Mouse (Mus musculus): ENCODE data around the gene Zfand2a. TPM values are rescaled to one million over a fixed set of nuclear protein-coding genes. Genes with fewer than 3 reads are reported as not detected.

Gene Zfand2a
- 10 to 100 TPM in 1 of 3 experiments, 1 to 10 TPM in 2; 8.1 to 10.3 (median 9.2) TPM for polyA plus RNA-seq (2017; shearing (Covaris generic))

DNA sequence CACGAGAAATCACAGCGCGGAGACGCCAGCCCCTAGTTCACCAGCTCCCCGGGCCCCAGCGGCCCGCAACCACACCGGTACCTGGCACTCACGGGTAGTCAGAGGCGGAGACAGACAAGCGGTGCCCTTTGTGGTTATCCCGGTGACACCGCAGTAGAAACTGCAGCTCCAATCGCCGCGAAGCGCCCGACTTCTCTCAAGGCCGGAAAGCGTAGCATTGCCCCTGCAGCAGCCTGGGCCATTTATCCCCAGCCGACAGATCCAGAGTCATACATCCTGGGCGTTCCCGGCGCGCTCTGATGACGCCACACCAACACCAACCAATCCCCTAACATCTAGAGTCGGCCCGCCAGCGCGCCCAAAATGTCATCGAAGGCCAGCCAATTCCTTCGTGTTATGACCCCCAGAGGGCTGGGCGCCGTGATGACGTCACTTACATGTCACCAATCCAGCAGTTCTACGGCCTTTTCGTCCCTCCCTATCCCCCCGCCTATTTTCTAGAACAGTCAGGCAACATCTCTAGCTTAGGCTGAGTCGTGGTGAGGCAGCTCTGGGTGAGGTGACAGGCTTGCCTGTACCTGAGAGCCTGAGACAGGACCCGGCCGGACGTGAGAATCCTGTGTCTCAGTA is at the start of gene Zfand2a:
Gene Zfand2a (minus strand): TSS at position 365 of the 630 bp plus-strand sequence.
- ATAC-seq, result peak; percentile 94

DNA sequence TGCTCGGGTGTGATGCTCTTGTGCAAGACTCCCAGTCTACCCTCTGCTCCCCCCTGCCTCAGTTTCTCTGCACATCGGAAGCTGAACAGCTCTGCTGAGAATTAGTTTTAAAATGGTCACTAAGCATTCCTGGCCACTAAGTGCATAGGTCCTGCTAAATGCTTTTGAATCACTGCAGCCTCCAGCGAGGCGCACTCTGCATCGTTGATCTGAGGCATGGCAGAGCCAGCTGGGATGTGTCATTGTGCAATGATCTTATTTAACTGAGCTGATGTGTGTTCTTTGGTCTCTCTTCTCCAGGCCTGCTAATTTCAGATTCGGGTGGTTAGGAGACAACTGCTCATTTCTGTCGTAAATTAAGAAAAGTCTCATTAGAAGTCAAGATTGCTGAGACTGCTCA is 44.5 kb upstream of the Zfand2a start:
- ATAC-seq, result no peak

DNA sequence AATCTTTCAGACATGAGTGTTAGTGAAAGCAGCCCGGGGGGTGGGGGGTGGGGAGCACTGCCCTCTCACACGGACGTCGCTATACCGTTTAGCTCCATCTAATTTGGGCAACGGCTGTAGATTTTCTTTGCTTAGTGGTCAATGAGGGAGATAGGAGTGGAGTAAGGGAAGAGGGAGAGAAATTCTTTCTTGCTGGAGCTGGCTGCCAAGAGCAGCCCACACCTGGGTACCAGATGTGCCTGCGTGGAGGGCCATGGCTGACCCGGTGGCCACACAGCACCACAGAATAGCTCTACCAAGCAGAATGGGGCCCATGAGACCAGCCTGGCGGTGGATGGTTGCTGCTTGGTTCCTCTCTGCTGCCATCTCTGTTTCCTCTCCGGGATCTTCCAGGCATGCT is 37.6 kb upstream of the Zfand2a start:
- no peak for ATAC-seq

DNA sequence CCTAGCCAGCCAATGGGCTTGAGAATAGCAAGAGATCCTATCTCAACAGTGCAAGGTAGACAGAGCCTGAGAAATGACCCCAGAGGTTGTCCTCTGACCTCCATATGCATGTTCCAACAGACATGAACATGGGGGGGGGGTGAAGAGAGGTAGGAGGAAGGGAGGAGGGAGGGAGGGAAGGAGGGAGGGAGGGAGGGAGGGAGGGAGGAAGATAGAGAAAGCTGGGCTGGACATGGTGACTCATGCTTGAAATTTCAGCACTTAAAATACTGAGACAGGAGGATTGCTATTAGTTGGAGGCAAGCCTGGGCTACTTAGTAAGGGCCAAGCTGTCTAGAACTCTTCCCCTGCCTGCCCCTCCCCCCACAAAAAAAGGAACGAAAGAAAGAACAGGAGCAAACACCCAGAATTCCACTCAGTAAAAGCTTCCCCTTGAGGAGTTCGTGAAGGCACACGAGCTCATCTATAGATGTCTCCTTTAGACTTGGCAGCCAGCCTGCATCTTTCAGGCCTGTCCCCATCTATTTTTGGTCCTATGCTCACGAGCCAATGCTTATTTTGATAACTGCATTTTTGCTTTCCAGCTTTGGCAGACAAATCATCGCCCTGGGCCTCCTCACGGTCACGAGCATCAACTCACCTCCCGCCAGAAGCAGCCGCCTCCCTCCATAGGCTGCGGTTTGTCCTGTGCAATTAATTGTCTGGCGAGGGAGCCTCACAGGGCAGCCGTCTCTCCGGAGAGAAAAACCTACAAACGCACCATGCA is 35.9 kb upstream of the Zfand2a start:
- no peak for ATAC-seq

DNA sequence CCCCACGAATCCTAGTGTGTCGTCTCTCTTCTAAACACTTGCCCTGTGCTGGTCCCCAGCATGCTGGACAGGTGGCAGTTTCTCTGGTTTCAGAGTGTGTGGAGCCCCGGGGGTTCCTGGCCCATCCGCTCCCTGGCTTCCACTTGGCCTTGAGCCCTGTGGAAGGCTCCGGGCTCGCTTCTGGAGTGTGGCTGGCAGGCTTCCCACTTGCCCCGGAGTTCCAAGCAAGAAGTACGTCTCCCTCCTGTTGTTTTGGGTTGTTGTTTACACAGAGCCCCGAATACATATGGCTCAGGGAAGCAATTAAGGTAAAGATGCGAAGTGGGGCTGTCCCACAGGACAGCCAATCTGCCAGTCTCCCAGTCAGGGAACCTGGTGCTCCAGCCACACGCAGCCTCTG is 31.9 kb upstream of the Zfand2a start:
- ATAC-seq, result no peak

DNA sequence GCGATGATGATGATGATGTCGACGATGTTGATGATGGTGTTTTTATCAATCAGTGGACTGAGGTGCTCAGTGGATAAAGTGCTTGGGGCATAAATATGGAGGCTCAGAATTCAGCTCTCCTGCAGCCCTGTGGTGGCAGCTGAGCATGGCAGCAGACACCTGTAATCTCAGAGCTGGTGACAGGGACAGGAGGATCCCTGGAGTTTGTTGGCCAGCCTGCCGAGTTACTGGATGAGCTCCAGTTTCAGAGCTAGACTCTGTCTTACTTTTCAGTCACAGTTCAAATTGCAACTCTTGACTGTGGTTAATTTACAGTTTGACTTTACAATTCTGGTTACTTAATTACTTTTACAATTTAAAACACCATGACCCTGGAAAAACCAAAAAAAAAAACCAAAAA is 27.9 kb upstream of the Zfand2a start:
- ATAC-seq, result no peak

DNA sequence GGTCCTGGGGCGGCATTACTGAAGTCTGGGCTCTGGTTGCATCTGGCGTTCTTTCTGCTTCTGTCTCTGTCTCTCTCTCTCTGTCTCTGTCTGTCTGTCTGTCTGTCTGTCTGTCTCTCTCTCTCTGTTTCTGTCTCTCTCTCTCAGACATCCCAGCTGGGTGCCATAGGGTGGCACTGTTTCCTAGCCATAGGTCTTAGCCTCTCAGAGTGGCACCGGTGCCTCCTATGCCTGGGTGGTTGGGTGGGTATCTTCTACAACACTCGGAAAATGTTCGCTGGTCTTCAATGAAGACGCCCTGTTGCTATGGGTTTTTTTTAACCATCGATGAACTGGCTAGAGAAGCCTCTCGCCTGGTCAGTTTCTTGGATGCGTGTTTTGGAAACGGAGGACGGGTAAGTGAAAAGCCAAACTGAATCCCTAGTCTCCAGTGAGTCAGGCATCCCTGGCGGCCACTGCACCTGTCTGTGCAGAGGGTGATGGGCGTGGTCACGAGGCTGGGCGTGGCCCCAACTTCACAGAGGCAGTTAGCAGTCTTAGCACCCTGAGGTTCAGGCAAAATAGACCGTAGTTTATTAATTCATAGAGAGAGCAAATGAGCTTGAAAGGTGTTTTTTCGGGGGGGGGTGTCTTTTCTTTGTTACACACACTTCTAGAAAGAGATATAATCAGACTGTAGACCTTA is 26.5 kb upstream of the Zfand2a start:
- ATAC-seq, result no peak

DNA sequence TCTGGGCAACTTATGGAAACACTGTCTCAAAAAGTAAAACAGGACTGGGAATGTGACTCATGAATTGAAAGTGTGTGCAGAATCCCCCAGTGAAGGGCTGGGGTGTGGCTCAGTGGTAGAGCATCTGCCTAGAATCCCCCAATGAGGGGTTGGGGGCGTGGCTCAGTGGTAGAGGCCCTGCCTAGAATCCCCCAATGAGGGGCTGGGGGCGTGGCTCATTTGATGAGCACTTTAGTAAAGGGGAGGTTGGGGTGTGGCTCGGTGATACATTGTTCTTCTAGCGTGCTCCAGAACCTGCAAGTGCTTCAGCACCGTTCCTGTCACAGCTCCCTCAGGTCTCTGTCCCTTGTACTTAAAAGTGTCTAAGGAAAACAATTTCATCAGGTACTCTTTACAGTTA is 21.9 kb upstream of the Zfand2a start:
- ATAC-seq, result no peak

DNA sequence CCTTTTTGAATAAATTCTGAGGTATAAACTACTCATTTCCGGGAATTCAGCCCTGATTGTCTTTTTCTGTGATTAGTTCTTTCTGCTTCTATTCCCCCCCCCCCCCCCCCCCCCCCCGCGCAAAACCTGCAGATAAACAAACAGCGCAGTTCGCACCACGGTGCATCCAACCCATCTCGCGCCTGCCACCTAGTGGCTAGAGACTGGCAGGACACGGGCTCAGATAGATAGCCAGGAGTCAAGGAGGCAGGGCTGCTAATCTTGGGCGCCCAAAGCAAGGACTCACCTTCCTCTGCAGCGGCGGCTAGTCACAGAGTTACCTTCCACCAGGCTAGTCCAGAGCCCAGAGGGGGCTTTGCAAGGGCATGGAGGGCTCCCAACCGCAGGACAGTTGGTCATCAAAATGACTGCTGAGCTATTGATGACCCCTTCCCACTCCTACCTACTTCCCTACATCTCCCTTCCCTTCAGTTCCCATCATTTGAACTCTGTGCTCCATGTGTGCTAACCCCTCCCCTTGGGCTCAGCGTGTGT is 20.8 kb upstream of the Zfand2a start:
- peak; percentile 58 for ATAC-seq

DNA sequence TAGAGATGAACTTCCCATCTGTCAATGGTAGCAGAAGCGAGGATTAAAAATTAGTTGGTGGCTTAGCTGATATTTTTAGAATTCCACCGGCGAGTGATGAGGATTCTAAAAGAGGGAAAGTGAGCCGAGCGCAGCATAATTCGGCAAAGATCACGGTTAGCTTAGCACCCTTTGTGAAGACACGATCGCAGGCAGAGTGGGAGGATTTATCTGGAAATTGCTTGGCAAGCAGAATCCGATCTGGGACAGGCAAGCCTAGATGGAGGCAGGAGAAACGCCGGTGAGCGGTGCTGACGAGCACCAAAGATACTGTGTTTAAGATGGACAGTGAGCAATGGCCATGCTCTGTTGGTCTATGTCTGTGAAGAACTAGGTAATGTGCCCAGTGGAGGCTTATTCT is 17.9 kb upstream of the Zfand2a start:
- no peak for ATAC-seq

DNA sequence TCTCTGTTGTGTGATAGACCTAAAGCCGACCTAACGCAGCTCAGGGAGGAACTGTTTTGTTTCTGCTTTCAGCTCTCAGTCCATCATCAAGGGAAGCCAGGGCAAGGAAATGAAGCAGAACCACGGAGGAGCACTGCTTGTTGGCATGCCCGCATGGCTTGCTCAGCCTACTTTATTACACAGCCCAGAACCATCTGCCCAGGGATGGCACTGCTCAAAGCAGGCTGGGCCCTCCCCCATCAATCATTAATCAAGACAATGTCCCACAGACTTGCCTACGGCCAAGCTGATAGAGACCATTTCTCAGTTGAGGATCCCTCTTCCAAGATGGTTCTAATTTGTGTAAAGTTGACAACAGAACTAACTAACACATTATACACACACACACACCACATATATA is 14.4 kb upstream of the Zfand2a start:
- no peak for ATAC-seq

DNA sequence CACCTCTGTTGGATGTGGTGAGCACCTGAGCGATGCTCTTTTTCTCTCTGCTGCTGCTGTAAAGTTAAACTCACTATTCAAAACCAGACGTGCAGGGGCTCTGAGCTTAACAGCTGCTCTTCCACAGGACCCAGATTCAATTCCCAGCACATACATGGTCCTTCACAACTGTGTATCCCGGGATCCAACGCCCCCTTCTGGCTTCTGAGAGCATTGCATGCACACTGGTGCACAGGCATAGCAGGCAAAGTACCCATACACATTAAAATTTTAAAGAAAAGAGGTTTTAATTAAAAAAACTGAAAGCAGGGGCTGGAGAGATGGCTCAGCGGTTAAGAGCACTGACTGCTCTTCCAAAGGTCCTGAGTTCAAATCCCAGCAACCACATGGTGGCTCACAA is 12.6 kb upstream of the Zfand2a start:
- no peak for ATAC-seq

DNA sequence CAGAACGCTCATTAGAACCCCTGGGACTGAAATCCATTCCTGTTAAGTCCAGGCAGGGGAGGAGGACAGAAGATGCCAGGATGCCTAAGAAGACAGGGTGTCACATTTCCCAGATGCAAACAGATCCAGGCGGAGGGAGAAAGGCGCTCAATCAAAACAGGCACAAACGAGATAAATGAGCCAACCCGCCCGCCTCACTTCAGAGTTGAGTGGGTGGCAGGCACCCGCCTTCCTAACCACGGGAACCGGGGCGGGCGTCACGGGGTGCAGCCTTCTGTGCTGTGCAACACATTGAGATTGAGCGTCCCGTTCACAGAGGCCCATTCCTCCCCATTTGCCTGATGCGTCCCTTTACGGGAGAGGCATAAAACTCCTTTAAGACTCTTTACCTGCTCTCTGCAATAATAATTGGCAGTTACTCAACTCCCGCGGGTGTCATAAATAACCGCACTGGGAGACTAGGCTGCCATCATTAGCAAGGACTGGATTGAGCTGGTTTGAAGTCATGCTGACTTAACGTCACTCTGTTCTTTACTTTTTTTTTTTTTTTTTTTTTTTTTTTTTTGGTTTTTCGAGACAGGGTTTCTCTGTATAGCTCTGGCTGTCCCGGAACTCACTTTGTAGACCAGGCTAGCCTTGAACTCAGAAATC is 10.8 kb upstream of the Zfand2a start:
- no peak for ATAC-seq

DNA sequence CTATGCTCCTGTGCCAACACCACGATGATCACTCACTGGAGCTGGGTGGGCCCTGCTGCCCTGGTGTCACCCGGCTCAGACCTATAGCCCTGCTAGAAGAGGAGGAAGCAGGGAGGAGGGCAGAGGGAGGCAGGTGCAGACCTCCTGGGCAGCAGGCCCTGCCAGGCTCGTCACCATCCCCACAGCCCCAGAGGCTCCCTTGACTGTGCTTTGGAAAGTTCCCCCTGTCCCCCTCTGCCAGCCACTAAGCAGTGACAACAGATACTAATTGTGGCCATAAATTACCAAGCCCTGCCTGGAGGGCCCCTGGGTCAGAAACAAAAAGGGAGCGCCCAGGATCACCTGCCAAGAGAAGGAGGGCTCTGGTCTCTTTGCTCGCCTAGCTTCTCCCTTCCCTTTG is 9.3 kb upstream of the Zfand2a start:
- no peak for ATAC-seq

DNA sequence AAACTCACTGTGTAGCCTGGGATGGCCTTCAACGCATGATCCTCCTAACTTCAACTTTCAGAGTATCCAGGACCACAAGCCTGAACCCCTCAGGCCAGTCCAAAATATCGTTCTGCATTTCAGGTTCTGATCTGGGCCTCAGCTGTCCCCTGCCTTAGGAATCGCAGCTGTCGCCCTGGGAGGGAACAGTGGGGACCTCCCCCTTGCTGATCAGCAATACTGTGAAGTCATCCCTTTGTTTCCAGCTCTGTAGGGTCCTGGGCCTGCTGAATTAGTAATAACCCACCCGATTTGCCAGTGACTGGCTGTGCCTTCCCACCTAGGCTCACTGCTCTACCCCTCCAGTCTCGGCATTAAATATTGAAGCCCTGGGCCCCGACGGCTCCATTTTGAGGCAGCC is 7.0 kb upstream of the Zfand2a start:
- ATAC-seq, result no peak

DNA sequence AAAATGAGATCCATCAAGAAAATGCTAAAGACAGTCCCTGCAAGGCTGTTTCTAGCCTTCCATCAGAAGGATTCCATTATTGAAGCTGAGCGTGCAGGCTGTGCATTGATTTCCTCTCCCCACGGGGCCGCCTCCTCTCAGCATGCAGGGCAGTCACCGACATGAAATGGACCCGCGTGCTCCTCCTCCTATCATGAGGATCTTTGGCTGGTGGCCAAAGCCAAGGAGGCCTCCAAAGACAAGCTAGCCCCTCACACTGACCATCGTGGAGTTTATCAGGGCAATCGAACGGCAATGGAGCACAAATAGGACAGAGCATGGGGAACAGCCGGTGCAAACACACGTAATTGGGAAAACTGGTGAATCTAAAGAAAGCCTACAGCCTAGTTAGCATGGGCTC is 5.8 kb upstream of the Zfand2a start:
- ATAC-seq, result no peak

DNA sequence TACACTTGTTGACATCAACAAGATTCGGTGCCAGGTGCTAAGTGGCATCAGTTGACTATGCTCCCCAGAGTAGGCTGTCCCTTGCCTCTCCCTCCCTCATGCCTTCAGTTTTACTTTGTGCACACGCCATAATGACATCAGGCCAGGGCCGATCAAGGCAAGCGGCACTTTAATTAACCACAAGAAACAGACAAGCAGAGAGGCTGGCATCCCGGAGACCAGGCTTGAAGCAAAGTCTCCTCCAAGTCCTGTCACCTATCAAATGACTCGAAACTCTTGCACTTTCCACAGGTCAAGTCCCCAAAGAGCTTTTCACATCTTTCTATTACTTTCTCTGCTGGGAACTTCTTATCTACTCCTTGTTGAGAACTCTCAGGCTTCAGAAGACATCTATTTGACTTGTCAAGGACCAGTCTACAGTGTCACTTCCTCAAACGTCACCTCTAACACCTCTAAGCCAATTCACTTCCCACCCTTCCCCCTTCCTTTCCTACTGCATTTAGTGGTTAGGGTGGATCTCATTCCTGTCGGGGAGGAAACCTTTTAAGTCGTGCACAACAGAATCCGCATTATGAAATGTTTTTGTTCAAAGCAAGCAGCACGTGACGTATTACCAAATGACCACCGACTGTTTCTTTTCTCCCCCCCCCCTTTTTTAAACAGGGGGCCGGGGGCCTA is 1.0 kb downstream of the Zfand2a start:
- peak; percentile 6 for ATAC-seq

DNA sequence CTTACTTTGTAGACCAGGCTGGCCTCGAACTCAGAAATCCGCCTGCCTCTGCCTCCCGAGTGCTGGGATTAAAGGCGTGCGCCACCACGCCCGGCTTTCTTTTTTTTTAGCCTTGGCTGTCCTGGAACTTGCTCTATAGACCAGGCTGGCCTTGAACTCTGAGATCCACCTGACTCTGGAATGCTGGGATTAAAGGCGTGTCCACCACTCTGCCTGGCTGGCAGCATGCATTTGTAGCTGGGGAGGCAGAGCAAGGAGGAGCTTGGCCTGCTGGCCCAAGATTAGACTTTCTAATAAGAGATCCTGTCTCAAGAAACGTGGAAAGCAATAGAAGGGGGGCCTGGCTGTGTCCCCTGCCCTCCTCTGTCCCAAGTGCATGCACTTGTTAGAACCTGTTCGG is 3.9 kb downstream of the Zfand2a start:
- no peak for ATAC-seq

DNA sequence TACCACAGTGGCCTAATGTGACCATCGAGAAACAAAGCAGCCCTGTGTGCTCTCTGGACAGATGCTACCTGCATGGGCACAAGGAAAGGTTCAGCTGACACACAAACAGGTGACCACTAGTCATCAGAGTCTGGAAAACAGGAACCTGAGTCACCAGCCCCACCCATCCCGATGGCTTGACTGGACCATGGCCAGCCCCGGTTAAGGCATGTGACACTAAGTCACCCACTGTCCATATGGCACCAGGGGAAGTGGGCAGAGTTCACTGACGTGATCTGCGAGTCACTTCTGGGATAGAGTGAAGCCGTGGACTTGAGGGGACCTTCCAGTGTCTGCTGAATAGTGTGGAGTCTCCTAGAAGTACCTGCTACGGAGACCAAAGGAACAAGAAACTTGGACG is 5.3 kb downstream of the Zfand2a start:
- ATAC-seq, result no peak

DNA sequence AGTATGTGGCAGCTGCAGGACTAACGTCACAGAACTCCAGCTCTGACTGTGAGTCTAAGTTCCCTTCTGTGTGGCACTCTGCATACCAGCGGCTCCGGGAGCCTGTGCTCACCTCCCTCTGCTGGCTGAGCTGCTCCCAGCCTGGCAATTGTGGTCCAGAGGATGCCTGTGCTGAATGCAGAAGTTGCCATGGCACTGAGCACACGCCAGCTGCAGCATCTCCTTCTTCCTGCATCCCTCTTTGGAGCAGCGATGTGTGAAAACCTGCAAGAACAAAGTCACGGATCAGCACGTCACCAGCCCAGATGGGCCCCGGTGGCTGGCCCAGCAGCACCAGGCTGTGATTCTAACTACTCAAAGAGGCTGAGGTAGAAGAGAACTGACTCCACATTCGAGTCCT is 9.6 kb downstream of the Zfand2a start:
- no peak for ATAC-seq

DNA sequence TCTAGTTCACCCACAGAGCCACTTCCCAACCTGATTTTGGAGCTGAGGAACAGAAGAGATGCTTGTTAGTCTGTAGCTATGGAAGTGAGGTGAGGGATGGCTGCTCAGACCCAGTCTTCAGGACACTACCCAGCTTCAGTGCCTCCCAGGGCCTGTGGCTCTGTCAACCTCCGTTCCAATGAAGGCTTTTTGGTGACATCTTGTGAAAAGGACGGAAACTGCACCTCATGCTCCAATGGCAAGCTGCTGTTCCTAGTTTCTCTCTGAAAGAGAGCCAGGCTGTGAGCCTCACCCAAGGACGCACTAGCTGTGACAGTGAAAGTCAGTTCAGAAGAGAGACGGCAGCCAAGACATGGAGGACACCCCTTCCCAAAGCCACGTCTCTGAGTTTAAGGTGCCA is 16.4 kb downstream of the Zfand2a start:
- ATAC-seq, result no peak

DNA sequence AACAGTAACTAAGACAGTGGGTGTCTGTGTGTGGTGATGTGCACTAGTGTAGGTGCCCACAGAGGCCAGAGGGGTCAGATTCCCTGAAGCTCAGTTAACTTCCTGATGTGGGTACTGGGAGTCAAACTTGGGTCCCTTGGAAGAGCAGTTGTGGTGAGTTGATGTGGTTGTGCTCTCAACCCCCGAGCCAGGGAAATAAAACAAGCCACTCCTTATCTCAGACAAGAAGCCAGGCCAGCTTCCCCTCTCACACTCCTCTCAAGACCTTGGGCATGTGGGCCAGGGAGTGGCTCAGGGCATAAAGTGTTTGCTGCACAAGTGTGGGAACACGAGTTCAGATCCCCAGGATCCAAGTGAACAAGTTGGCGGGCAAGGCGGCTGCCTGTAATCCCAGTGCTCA is 17.5 kb downstream of the Zfand2a start:
- no peak for ATAC-seq

DNA sequence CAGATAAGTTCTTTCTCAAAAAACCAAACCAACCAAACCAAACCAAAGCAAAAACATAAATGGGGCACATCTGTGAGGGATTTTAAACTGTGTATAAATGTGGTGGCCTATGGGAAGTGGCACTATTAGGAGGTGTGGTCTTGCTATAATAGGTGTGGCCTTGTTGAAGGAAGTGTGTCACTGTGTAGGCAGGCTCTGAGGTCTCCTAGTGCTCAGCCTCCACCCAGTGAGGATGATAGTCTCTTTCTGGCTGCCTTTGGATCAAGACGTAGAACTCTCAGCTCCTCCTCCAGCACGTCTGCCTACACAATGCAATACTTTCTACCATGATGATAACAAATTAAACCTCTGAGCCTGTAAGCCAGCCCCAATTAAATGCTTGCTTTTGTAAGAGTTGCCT is 18.0 kb downstream of the Zfand2a start:
- no peak for ATAC-seq
